Mouse (Mus musculus): Measurements from ENCODE around the gene Agpat1.

DNA sequence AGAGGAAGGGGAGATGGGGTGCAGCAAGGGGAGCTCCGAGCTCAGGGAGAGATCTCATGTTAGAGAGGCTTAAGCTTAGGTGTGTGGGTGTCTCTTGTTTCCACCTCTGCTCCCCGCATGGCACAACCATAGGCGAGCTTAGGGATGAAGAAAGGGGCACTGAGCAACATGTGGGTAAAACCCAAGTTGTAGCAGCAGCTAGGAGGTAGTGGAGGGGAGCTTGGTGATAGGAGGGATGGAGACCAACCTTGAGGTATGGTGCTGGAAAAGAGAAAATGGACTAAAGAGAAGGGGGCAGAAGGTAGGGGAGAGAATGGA is 55.8 kb downstream of the Agpat1 start:
- TF ChIP-seq POLR2A (IDR thresholded peaks at IDR 0.05; ENCODE audit: borderline replicate concordance, extremely low read depth, insufficient read depth, insufficient read length, poor library complexity, severe bottlenecking) (no peak), CTCF (IDR thresholded peaks at IDR 0.05; ENCODE audit: borderline replicate concordance, extremely low read depth, insufficient read depth, insufficient read length) (no peak)
